Mouse (Mus musculus) erythroblast, adult 5-6 weeks (primary cell): ENCODE data around the gene Ccr6. TPM values are rescaled to one million over a fixed set of nuclear protein-coding genes. Genes with fewer than 3 reads are reported as not detected.

ENCODE experiments used
- ATAC-seq: replicated peaks from 2 replicates; pipeline ENCODE4 v1.8.0; 2016; ENCODE audit warnings: moderate number of reproducible peaks, mild to moderate bottlenecking, moderate TSS enrichment, inconsistent platforms; ENCODE audit not compliant: poor library complexity, low FRiP score, severe bottlenecking
- total RNA-seq, 2 experiments: library from RNA; stranded (forward) in 1 of 2; stranded (reverse) in 1 of 2; fragments of 150-400 nt in 1 of 2; fragments of 200-764, 138-1000 nt in 1 of 2; gene quantifications; 2 replicates each; pipeline versions ENCODE4 v1.2.3 to v1.2.4; 2015 to 2017; ENCODE audit warnings: low replicate concordance in 2 of 2

Ccr6 gene
- total RNA-seq, 2 experiments from 2014 or later, result not detected

DNA sequence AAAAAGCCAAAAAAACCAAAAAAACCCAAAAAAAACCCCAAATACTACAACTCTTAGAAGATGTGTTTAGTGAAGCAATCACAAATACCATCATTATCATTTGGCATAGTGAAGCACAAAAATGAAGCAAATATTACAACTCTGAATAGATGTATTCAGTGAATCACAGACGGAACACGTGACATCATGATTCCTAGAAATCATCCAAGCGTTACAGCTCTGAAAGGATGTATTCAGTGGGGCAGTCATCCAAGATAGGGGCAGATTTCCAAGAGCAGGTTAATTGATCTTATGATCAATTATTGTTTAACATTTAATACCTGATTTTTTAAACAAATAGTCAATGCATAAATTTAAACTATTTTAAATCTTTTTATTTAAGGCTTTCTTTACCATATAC, 41.4 kb downstream of the Ccr6 start:
- no peak for ATAC-seq

DNA sequence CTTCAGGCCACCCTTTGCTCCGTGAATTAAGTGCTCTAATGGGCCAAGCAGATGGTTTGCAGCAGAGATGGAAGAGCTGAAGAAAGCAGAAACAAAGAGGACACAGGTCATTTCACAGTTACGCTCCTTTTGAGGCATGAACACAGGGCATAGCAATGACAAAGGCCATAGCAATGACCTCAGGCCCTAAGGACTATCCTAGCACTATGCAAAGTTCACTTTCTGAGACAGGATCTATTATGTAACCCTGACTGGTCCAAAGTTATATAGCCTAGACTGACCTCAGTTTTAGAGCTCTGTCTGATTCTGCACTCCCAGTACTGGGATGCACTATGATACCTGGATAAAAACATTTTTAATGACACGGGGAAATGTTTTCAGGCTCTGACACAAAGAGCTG, 42.5 kb downstream of the Ccr6 start:
- no peak for ATAC-seq

DNA sequence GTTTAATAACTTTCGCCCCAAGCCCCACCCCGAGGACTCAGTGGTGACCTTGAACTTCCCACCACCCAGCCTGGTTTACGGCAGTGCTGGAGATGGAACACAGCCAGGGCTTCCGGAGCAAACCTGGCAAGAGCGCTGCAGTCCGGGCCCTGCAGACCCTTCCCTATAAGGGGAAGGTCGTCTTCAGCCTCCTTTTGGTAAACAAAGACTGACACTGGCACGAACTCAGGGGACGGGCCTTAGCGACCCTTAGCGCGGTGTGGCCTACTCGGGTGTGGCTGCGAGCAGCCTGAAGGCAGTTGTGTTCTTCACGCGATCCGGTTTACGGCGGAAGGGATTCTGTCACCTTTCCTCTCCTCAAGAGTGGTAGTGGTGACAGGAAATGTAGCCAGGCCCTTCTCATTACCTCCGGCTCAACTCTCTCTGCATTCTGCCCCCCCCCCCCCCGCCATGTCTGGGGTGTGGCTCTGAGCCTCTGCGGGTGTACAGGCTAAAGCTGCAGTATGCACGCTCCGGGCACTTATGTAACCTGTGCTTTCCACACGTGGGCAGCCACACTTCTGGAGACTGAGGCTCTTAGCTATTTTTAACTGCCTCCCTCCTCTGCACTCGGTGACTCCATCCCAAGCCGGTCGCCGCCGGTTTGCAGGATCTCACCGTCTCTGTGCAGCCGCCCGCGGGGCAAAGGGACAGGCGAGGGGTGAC, 47.1 kb downstream of the Ccr6 start, which contains the start of gene Mpc1:
TSS of gene Mpc1 (plus strand) at position 84 of the 705 bp plus-strand sequence.
- ATAC-seq, result peak; percentile 42

DNA sequence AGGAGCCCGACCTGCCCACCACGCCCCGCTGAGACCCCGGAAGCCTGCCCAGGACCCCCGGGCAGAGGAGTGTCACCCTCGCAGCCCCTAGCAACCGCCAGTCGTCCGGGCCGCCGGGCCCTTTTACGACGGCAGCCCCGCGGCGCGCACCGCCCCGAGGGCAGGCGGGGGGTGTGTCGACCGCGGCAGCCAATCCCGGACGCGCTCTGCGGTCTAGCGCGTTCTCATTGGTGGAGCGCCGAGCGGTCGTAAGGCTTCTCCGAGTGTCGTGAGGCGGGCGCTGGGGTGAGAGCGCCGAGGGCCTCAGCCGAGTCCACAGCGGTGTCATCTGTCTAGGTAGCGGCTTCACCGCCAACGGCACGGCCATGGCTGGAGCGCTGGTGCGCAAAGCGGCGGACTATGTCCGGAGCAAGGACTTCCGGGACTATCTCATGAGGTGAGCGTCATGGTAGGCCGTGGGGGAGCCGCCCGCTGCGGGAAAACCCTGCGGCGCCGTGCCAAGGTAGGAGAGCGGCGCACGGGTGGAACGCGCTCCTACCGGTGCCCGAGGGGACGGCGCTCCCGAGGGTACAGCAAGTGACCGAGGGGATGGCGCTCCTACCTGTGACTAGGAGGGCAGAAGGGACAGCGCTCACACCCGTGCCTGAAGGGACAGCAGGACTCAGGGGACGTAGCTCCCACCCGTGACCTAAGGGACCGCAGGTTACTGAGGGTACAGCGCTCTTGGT, 47.8 kb downstream of the Ccr6 start:
- peak; percentile 94 for ATAC-seq

DNA sequence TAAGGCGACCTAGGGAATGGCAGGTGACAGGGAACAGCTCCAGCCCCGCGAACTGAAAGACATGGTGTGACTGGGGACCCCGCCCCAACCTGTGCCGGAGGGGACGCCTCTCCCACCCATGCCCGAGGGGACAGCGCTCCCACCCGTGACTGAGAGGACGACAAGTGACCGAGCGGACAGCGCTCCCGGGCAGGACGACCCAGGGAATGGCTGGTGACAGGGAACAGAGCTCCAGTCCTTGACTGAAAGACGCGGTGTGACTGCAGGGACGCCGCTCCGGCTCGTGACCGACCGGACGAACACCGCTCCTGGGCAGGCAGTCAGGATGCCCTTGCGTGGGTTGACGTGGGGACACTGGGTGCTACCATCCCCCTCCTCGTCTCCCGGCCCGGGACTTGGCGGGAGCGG, 48.4 kb downstream of the Ccr6 start:
- peak; percentile 22 for ATAC-seq

DNA sequence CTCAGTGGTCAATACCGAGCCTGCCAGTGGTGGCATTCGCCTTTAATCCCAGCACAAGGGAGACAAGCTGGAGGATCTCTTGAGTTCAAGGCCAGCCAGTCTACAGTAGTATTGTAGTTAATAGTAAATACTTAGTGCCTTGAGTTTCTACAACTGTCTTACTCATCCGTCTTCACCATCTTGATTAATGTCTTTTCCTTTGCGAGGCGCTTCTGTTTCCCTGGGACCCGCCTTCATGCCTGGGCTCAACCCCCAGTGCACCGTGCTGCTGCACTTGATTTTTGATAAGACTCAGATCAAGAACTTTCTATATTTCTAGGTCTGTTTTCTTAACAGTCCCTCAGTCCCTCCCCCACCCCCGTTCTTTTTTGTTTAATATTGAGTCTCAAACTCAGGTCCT, 49.2 kb downstream of the Ccr6 start:
- no peak for ATAC-seq

DNA sequence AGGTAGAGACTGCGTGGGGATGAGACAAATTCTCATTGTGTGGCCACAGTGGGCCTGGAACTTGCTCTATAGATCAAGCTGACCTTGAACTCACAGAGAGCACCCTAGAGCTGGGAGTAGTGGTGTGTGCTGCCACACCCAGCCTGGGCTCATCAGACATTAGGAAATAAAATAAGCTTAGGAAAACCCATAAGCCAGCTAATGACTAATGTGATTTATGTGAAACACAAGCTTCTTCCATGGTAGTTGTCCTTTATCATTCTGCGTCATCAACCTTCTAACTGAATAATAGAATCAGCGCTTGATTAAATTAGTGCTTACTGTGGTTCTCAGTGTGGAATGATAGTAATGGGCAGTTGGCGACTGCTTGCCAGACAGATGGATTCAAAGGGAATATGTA, 51.1 kb downstream of the Ccr6 start:
- ATAC-seq, result no peak

DNA sequence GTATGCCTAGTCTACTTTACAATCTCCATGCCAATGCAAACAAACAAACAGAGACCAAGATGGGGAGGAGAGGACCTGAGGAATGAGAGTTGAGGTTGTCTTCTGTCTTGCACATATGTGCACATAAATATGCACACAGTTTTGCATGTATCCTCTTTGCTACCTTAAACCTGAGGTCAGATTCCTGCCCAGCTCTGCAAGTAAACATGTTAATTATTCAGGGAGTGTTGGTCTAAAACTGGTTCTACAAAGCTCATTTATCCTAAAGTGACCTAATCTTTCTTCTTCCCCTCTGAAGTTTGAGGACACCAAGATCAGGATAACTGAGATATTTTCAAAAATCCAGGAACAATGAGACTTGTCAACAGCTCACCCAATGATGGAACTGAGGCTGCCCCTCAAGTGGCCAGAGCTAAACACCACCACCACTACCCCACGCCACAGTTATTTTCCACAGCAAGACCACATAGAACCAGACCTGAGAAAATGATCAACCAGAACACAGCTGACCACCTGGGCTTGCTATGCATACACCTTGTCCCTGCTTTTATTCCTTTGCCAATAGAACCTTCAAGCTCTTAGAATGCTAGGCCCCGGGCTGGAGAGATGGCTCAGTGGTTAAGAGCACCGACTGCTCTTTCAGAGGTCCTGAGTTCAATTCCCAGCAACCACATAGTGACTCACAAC, 54.3 kb downstream of the Ccr6 start:
- ATAC-seq, result no peak

DNA sequence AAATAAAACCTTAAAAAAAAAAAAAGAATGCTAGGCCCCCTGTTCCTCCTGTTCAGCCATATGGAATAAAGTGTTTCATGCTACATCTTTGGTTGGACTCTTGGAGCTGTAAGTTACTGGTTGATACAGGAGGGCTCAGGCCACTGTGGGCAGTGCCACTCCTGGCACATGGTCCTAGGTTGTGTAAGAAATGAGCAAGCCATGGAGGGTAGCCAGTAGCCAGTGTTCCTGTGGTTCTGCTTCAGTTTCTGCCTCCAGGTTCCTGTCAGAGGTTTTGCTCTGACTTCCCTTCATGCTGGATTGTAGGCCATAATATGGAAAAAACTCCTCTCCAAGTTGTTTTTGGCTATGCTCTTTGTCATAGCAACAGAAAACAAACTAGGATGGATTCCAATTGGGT, 54.9 kb downstream of the Ccr6 start:
- no peak for ATAC-seq

DNA sequence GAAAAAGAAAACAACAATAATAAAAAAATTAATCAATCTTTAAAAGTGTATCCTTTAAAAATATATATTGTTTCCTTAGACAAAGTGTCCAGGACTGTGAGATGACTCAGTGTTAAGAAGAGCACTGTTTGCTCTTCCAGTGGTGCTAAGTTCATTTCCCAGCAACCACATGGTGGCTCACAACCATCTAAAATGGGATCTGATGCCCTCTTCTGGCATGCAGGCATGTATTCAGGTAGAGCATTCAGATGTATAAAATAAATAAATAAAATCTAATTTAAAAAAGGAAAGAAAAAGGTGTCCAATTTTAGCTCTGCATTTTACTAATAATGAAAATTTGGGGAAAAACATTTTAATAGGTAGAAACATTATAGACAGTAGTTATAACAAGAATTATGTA, 60.0 kb downstream of the Ccr6 start:
- no peak for ATAC-seq

DNA sequence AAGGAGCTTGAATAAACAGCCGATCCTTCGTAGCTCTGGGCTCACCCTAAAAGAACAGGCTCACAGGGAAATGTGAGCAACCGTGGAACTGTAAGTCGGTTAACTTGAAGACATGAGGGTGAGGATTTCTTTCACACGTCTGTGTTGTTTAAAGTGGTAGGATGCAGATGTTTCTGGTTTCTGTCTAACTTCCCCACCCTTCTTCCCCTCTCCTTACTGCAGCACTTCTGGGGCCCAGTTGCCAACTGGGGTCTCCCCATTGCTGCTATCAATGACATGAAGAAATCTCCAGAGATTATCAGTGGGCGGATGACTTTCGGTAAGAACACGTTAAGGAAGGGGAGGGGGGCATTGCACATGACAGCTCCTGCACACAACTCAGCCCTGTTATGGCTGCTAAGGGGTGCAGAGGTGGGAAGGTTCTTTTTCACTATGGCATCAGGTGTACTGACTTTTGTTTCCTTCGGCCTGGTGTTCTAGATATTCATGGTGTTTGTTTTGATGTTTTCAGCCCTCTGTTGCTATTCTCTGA, 60.5 kb downstream of the Ccr6 start:
- ATAC-seq, result no peak

DNA sequence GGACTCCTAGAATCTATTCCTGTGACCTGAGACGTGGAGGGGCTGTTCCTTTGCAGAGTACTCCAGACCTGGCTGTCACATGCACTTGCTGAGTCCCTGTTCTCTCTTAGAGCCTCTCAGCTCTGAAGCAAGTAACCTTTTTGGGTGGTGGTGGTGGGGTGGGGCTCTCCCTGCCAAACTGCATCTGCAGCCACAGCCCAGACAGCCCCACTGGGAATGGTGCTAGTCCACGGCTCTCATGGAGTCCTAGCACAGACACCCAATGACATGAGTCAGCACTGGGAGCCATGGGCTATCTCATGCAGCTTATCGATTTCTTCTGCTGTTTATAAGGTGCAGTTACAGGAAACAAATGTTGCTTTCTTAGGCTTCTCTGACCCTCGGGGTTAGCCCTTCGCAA, 61.9 kb downstream of the Ccr6 start:
- no peak for ATAC-seq

DNA sequence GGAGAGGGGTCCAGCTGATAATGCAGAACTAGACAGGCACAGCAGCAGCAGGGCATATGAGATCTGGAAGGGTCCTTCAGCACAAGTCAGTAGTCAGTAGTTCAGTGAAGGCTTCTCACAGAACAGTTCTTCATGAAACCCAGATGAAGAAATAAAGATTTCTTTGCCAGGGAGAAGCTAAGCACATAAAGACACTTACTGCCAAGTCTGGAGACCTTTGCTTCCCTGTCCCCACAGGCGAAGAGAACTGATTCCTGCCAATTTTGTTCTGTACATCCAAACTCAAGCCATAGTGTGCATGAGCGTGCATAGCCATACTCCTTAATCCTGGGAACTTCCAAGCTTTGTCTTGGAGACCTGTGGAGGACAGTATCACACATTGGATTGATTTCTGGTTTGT, 62.4 kb downstream of the Ccr6 start:
- ATAC-seq, result no peak

DNA sequence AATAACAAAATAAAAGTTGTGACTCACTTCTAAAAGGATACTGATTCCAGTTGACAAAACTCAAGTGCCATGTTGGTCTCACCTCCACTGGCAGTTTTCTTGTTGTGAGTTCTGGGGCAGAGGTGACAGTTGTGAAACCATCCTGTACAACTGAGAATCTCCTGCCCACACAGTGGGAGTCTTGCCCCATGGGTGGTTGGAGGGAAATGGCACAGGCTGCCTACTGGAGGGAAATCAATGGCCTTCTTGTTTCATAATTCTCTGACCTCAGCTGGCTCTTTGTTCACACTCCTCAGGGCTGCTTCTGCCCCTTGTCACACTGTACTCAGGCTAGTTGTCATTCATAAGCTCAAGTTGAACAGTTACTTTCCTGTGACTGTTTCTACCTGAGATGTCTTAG, 63.7 kb downstream of the Ccr6 start:
- ATAC-seq, result no peak

DNA sequence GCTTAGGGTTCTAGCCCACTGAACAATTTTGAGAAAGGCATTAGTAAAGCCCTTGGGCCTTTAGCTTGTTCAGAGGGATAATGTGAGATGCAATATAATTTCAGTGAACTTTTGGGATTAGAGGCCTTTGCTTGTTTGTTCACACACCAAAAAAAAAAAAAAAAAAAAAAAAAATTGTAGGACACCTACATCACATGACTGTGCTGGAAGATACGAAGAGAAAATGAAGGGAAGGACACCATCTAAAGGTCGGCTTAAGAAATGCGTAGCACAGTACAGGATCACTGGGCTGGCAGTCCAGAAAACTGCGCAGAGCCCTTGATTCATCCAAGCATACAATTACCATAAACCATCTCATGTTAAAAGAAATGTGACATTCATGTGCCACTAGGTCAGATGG, 65.7 kb downstream of the Ccr6 start:
- ATAC-seq, result no peak

DNA sequence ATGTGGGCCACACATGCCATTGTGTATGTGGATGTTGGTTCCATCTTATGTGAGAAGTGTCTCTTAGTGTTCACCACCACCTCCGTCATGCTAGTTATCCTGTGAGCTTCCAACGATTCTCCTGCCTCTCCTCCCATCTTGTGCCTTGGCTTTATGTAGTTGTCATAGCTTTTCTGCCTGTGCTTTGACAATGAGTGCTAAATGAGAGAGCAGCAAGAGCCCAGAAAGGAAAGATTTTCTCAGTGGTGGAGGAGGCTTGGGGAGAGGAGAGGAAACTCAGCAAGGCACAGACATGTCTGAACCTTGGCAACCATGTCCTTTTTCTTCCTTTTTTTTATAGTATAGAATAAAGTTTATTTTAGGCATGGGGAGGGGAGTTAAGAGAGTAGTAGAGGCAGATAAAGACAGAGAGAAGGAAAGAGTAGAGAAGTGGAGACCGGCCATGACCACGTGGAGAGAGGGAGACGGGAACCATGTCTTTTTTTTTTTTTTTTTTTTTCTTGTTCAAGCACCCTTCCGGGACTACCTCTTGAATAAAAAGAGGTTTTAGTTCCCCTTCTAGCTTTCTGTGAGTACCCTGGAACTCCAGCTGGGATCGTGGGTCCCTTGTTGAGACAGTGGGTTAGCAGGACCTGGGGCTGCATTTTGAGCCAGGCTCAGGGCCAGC, 67.1 kb downstream of the Ccr6 start:
- no peak for ATAC-seq

DNA sequence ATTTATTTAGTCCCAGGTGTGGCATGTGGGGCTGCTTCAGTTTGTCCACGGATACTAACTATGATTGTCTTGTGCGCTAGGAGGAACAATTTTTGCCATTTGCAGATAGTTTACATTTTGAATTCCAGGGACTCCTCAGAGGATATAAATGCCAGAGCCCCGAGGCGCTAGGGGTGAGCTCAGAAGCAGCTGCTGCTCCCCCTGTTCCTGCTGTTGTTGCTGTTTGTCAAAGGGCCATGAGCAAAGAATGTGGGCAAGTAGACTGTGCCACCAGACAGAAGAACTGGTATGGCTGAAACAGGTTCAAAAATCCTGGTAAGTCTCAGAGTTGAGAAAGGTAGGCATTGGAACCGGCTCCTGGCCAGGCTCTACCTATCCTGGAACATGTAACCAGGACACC, 67.8 kb downstream of the Ccr6 start:
- no peak for ATAC-seq

DNA sequence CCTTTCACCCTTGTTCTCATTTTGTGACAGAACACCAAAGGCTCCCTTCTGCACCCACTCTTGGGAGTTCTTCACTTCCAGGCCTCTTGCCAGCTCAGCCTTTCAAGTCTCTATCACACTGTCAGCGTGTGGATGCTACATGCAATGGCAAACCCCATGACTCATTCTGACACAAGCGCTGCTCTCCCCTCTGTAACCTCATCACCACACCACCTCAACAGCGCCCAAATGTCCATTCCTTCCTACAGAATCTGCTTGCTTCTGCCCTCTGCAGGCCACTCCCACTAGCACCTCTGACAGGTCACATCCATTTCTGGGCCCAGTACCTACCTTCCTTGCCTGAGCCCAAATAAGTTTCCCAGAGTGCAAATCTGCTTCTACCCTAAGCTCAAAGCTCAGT, 70.0 kb downstream of the Ccr6 start:
- no peak for ATAC-seq
